Mouse (Mus musculus) liver, adult 2 months (tissue): ENCODE measurements at regions not wholly inside any gene's neighbourhood (a gene's known extent, or its start where the extent isn't known, plus 50 kb on each side); places are given as distances from the start of the nearest gene placed in this dataset.

Source experiments
- CTCF ChIP-seq: fragments of 200-500 bp; IDR thresholded peaks from 2 replicates; pipeline ENCODE4 v1.5.1; 2011; ENCODE audit warnings: low read depth, low read length, control low read depth
- POLR2A ChIP-seq: fragments of 200-500 bp; IDR thresholded peaks from 2 replicates; pipeline ENCODE4 v1.6.1; 2011; ENCODE audit warnings: low read length, control low read depth; ENCODE audit not compliant: insufficient read depth; ENCODE audit errors: extremely low read depth

- TF ChIP-seq CTCF (no peak), POLR2A (no peak)
Observed at GRCm38 (mm10) chr9:32933237-32934071, 297.4 kb downstream of the Ets1 start.
